Mouse (Mus musculus): Measurements from ENCODE around the gene Ppp1r2. TPM values are rescaled to one million over a fixed set of nuclear protein-coding genes. Genes with fewer than 3 reads are reported as not detected.
"Not testable (repeated sequence)": the region's sequence is repeated elsewhere in the genome, so short reads cannot be mapped to it uniquely, and the experiment has no call there.

The Ppp1r2 gene
- total RNA-seq (2015; ENCODE audit: low replicate concordance): 19.4 and 37.4 TPM in 2 replicates
- 13.5 and 18.0 TPM in 2 replicates for total RNA-seq (2017; ENCODE audit: low replicate concordance)

DNA sequence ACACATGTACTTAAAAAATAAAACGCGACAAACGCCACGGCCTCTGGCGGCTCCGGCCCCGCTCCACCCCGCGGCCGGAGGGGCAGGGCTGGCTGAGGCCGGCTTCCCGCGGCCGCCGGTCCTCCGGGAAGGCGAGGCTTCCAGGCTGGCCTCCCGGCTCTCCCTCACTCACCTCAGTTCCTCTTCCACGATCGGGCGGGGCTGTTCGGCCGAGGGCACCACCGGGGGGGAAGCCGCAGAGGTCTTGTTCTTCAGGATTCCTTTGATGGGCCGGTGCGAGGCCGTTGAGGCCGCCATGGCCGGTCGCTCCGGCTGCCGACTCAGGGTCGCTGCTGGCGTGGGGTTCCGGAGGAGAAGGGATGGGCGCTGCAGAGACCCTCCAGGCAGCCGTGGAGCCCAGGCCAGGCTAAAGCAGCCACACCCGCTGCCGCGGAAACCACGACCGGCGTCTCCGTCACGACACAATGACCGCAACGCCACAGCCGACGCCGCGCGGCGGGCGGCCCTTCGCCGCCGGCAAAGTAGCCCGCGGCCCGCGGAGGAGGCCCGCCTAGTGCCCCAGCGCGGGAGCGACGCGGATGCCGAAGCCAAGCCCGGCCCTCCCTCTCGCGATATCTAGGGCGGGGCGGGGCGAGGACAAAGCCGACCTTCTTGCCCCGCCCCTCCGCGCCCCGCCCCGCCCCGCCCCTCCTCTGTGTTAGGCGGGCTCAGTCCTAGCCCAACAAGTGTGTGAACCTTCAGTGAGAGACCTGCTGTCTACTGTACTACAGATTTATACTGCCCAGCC lies at the start of gene Ppp1r2:
Ppp1r2 (minus strand) TSS at position 604 of the 787 bp plus-strand sequence.
- peak; percentile 92 for ATAC-seq (replicated peaks; ENCODE audit: low FRiP score, poor library complexity, severe bottlenecking)

DNA sequence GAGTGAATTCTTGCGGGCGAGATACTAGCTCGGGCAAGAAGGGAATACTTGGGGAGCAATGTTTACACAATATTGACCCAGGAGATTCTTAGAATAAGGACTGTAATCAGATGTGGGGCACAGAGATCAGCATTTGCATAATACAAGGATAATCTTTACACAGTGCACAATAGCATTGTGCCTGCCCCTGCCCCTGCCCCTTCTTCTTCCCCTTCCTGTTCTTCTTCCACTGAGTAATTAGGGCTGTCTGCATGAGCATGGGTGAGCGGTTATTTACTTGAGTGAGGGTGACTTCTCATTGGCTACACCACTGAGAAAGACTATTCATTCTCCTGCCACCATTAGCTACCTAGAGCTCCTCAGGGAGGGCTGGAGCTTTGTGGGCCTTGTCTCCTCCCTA lies 46.4 kb upstream of the Ppp1r2 start:
- no peak for ATAC-seq (replicated peaks; ENCODE audit: low FRiP score, poor library complexity, severe bottlenecking)

DNA sequence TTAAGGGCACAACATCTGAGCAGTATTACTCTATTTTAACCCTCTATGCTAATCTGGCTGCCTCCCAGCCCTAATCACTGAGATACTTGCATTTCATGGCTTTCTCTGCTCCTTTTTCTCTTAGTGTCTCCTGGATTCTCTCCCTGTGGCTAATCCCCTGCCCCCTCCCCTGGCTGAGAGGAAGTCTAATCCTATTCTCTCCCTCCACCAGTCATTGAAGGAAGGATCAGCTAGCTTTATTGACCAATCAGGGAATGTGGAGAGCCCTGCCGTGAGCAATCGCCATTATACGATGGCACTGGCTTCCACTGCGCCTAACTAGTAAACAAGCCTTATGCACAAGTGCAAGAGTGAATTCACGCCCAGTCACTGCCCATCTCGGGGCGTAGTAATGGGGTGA lies 45.9 kb upstream of the Ppp1r2 start:
- no peak for ATAC-seq (replicated peaks; ENCODE audit: low FRiP score, poor library complexity, severe bottlenecking)

DNA sequence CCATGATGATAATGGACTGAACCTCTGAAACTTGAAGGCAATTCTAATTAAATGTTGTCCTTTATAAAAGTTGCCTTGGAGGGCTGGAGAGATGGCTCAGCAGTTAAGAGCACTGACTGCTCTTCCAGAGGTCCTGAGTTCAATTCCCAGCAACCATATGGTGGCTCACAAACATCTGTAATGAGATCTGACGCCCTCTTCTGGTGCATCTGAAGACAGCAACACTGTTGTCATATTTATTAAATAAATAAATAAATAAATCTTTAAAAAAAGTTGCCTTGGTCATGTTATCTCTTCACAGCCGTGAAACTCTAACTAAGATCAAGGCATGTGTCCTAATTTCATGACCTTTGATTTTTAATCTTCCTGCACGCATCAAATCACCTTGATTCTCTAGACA lies 44.6 kb upstream of the Ppp1r2 start:
- not testable (repeated sequence) for ATAC-seq (replicated peaks; ENCODE audit: low FRiP score, poor library complexity, severe bottlenecking)

DNA sequence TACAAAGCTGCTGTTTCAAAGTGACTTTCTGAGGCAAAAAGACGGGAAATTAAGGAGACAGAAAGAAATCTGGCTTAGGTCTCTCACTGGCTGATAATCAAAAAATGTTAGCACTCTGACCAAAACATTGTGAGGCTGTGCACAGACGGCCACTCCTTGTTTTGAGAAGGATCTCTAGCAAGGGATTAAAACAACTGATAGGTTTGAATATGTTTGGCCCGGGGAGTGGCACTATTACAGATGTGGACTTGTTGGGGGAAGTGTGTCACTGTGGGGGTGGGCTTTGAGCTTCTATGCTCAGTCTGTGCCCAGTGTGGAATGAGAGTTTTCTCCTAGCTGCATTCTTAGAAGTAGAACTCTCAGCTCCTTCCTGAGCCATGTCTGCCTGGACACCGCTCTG lies 44.2 kb upstream of the Ppp1r2 start:
- ATAC-seq (replicated peaks; ENCODE audit: low FRiP score, poor library complexity, severe bottlenecking): no peak

DNA sequence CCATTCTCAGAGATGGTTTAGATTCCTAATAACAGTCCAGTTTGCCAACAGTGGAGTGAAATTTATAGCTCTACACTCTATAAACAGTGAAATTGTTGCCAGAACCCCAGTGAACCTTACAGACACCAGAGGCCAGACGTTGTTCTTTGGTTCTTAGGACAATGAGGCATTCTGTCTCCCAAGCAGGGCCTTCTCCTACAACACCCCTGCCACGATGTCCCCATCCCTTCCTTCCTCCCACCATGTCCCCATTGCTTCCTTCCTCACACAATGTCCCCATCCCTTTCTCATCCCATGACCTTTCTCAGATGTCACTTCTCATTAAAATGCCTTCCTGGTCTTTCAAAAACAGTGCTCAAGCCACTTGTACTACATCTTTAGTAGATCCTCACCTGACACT lies 43.3 kb upstream of the Ppp1r2 start:
- no peak for ATAC-seq (replicated peaks; ENCODE audit: low FRiP score, poor library complexity, severe bottlenecking)

DNA sequence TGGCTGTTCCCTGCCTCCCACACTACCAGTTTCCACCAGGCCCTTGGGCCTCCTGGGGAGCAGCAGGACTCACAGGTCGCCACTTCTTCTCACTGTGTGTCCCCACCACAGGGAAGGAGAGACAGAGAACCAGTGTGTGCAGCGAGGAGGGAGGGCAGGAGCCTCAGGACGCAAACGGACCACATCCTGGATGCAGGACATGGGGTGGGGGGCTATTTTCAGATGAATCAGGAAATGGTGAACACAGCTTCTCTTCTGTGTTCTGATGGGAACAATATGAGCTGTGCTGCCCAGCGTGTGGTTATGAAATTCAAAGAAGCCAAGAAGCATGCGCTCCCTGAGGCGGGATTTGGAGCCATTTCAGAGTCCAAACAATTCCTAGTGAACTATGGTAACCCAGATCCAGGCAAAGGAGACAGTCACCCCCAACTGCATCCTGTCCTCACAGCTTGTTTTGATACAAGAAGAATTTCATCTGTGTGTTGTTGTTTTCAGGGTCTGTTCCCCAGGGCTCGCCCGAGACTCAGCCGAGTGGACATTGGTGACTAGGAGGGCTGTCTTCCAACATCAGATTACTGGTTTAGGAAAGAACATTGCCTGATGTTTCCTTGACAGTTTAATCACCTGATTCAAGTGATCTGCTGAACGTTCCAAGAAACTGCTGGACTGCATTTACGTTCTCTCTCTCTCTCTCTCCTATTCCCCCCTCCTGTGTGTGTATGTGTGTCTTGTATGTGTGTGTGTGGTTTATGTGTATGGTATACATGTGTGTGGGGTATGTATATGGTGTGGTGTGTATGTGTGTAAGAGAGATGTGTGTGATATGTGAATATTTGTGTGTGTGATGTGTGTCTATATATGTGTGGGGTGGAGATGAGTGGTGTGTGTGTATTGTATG lies 41.4 kb upstream of the Ppp1r2 start:
- ATAC-seq (replicated peaks; ENCODE audit: low FRiP score, poor library complexity, severe bottlenecking): not testable (repeated sequence)

DNA sequence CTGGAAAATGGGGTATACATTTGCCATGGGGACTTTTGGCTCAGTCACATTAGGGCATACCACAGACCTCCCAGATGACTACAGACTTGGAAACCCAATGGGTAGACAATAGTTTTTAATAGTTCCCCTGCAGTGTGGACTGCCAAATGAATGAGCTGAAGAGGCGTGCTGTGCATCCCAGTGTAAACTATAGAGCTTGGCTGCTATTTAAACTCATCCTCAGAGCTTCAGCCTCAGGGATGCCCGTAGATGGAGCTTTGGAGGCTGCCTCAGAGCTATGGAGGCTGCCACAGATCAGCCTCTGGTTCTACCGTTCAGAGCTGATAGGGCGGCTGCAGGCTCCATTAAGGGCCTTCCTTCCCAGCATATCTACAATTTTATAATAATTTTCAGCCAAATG lies 40.2 kb upstream of the Ppp1r2 start:
- ATAC-seq (replicated peaks; ENCODE audit: low FRiP score, poor library complexity, severe bottlenecking): no peak

DNA sequence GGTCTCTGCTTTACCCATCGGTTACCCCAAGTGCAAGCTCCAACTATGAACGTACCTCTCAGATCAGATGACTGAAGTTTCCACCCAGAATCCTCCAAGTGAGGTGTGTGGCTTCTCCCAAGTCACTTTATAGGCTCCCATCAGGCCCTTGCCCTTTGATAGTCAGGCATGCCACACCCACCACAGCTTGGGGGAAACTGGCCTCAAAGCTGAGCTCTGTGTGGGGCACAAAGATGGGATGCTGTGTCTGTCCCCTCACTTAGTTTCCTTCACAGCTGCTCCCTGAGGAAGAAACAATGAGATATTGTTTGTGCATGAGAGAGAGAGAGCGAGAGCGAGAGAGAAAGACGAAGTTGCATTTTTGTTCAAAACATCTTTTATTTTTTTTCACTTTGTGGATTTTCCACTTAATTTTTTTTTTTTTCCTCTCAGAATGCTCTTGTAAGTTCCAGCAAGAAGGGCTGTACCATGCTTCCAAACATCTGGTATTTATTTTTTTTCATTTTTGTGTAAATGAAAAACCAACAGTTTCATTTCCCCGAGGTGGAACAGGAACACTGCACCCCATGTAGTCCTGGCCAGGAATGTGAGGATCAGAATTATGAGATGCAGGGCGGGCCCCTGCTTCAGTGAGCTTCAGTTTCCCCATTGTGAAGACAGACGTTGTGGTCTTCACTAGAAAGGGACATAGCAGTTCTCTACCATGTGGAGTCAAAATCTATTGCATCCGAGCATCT lies 39.6 kb upstream of the Ppp1r2 start, which contains the start of gene Apod:
Apod (minus strand) TSS at position 312 of the 737 bp plus-strand sequence.
- no peak for ATAC-seq (replicated peaks; ENCODE audit: low FRiP score, poor library complexity, severe bottlenecking)

DNA sequence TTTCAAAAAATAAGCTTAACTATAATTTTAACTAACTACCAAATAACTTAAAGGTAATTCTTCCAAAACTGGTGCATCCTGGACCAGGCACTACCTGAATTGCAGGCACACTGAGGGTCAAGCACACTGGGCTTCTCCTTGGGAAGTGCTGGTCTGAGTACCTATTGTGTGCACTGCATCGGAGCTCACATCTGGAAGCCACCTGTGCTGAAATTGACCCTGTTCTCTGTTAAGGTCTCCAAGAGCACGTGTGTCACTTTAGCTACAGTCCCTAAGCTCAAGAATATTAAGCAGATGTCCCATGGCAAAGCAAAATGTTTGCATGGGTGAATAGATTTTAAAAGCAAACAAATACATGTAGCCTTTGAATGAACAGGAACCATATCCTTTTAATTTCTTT lies 38.5 kb upstream of the Ppp1r2 start:
- ATAC-seq (replicated peaks; ENCODE audit: low FRiP score, poor library complexity, severe bottlenecking): no peak

DNA sequence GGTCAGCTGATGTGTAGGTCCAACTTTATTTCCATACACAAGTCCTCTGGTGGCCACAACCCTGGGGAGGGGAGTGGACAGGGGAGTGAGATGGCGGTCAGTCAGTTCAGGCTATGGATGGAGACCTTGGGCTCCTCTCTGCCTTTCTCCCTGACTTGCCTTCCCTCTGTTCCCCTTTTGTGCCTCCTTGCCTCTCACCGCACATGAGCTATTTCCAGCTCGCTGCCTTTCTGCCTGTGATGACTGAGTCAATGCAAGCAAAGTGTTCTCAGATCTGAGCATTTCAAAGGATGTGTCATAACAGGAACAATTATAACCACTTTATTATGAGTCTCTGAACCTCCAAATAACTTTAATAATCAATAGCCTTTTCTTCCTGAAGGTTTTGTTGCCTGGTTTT lies 37.2 kb upstream of the Ppp1r2 start:
- no peak for ATAC-seq (replicated peaks; ENCODE audit: low FRiP score, poor library complexity, severe bottlenecking)

DNA sequence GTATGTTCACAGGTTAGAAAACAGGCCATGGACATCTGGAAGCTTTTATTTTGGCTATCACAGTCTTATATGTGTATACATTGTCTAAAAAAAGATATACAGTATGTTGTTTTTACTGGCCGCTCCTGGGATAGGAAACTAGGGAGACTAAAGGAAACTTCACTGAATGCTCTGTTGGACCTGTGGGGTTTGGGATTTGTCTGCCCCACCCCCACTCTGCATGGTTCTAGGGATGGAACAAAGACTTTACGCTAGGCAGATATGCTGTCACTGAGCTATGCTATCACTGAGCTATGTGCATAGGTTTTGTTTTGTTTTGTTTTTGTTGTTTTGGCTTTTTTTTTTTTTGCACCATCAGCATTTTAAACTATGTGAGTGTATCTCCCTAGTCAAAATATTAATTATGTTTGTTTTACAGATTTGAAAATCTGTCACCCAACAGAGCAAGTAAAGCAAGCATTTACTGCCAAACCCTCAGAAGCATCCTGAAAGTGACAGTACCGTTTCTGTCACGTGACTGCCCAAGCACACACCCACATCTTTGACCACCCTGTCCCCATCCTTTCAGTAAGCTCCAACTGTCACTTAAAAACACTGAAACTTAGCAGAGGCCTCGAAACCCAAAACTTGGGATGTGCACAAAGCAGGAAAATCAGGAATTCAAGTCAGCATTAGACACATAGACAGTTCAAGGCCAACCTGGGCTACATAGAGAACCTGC lies 30.3 kb upstream of the Ppp1r2 start:
- ATAC-seq (replicated peaks; ENCODE audit: low FRiP score, poor library complexity, severe bottlenecking): no peak

DNA sequence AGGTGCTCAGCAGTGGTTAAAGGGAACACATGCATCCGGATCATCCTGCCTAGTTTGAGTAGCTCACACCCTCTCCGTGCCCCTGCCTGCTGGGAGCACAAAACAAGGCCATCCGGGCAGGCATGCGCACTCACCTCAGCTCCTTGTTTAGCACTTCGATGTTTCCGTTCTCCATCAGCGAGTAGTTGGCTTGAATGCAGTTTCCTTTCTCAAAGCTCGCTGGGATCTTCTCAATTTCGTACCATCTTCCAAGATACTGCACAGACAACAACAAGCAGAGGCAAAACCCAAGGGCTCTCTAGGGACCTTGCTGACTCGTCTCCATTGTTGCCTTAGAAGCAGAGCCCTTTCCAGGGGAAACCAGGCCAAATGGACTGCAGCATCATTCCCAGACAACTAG lies 28.2 kb upstream of the Ppp1r2 start:
- ATAC-seq (replicated peaks; ENCODE audit: low FRiP score, poor library complexity, severe bottlenecking): no peak

DNA sequence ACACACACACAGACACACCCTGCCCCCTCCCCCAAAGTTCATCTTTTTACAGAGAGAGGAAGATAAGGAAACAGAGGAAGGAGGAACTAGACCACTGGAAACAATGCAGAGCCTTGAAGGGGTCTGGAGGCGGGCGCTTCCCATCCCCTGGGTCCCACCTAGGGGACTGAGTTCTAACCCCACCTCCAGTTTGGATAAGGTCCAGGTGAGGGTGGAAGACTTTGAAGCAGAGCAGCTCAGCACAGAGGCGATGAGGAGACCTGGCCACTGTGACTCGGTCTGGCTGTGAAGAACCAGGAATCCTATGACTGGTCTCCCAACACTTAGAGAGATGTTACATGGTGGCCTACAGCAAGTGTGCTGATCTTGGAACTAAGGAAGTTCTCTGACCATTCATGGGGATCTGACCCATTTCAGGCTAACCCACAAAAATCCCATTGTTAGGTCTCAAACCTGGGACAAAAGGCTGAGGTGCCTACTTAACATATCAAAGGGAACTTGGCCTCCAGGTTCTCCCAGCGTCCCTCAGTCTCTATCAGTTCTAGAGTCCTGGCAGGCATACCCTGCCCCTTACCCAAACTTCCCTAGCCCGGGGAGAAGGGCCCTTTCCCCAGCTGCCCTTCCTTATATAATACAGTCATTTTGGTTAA lies 25.9 kb upstream of the Ppp1r2 start:
- ATAC-seq (replicated peaks; ENCODE audit: low FRiP score, poor library complexity, severe bottlenecking): no peak

DNA sequence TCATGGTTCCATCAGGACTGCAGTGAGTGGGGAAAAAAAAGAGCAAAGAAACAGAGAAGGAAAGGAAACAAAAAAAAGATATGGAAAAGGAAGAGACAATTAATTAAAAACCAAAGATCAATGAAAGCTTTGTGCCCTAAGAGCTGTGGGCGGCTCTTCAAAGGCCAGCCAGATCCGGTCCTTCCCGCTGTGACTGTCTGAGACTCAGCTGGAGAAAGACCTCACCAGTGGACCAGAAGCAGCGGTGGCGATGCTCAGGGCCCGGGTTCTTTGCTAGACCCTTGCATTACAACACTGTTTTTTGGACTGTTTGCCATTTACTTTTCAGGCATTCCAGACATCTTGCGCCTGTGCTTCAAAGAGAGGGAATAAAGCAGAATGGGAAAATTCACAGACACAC lies 25.4 kb upstream of the Ppp1r2 start:
- no peak for ATAC-seq (replicated peaks; ENCODE audit: low FRiP score, poor library complexity, severe bottlenecking)

DNA sequence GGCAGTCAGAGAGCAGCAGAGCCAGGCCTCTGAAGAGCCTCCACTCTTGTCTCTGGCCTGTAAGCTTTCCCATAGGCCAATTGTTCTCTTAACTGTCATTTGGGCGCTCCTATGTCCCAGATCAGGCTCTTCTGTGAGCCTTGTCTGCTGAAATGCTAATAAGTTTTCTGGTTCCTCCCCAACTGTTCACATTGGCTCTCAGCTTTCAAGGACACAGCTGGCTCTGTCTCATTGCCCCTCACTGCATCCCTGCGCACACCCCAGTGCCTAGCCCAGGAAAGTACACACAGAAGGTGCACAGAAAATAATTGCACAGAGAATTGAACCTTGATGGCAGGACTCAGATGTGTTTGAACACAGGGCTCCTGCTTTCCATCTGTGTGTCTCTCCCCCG lies 24.9 kb upstream of the Ppp1r2 start:
- no peak for ATAC-seq (replicated peaks; ENCODE audit: low FRiP score, poor library complexity, severe bottlenecking)

DNA sequence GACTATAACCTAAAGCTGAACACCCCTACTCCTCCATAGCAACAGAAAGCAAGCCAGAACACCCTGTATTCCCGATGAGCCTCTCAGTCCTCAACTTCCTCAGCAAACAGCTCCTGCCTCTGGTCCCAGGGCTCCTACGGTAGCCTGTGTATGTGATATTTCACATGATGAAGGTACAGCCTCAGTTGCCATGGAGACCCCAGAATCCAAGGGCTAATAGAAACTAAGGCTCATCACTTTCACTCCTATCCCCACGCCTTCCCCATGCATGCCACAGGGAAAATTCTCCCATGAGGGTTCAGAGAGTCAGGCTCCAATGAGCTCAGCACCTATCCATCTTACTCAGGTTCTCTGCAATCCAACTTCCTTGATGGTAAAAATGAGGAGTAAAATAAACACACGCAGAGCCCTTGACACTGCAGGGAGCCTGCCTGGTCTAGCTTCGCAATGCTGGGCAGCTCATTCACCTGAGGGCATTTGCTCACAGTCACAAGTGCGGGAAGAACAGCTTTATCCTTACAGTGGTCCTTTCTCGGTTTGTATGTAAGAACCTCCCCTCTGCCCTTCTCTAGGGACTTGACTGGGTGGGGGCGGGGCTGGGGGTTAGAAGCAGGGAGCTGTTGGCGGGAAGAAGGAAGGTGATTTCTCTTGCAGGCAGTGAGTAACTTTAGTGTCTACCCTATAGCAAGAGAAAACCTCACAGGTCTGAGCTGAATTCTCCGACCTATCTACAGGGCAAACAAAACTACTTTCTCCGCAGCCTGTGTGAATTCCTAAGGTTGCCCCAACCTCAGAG lies 24.3 kb upstream of the Ppp1r2 start:
- no peak for ATAC-seq (replicated peaks; ENCODE audit: low FRiP score, poor library complexity, severe bottlenecking)

DNA sequence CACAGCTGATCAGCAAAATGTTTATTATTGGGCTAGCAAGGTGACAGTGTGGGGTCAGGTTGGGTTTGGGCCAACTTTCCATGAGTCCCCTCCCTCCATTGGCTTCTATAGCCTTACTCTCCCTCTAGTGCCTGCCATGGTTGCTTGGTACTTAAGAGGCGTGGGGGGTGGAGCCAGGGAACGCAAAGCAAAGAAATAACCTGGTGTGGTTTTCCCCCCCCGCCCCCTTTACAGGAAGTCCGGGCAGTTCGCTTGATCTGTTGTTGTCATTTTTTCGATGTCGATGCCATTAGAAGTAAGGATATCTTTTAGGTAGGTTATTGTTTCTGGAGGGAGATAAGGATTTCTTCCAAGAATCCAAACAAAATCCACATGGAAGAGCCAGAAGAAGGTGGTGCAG lies 22.0 kb upstream of the Ppp1r2 start:
- no peak for ATAC-seq (replicated peaks; ENCODE audit: low FRiP score, poor library complexity, severe bottlenecking)
